Mouse (Mus musculus) limb, embryonic 11.5 days (tissue): ENCODE data around the gene Dapk3. TPM values are rescaled to one million over a fixed set of nuclear protein-coding genes. Genes with fewer than 3 reads are reported as not detected.

Source experiments
- ATAC-seq: fragments of 200-750 bp; cut with Nextera tagmentation; 2 replicates; pipeline ENCODE4 v1.8.0; 2017; ENCODE audit warnings: low read depth; ENCODE audit not compliant: insufficient number of reproducible peaks, low FRiP score, low TSS enrichment
- DNase-seq: peaks from one replicate; pipeline ENCODE4 v3.0.0-alpha.2; 2015; ENCODE audit warnings: low spot score
- H3K27ac ChIP-seq: fragments of 300-500 bp; sonication (generic); replicated peaks from 2 replicates; pipeline ENCODE4 v1.5.1; 2014; ENCODE audit warnings: low read depth, mild to moderate bottlenecking, low read length
- H3K27me3 ChIP-seq: fragments of 300-500 bp; sonication (generic); 2 replicates; pipeline ENCODE4 v1.6.1; 2014; ENCODE audit warnings: mild to moderate bottlenecking, low read length, mixed read lengths; ENCODE audit not compliant: control insufficient read depth, insufficient read depth
- H3K36me3 ChIP-seq: fragments of 300-500 bp; sonication (generic); 2 replicates; pipeline ENCODE4 v1.6.1; 2014; ENCODE audit warnings: mild to moderate bottlenecking, low read length, moderate library complexity, mixed read lengths; ENCODE audit not compliant: control insufficient read depth, insufficient read depth
- H3K4me1 ChIP-seq: fragments of 300-500 bp; sonication (generic); 2 replicates; pipeline ENCODE4 v1.6.1; 2014; ENCODE audit warnings: low read length, mixed read lengths; ENCODE audit not compliant: control insufficient read depth, insufficient read depth
- H3K4me2 ChIP-seq: fragments of 300-500 bp; sonication (generic); 2 replicates; pipeline ENCODE4 v1.6.1; 2014; ENCODE audit warnings: low read depth, mild to moderate bottlenecking, moderate library complexity; ENCODE audit not compliant: severe bottlenecking
- H3K4me3 ChIP-seq: fragments of 300-500 bp; sonication (generic); 2 replicates; pipeline ENCODE4 v1.5.1; 2014; ENCODE audit warnings: low read depth, low read length
- H3K9ac ChIP-seq: fragments of 300-500 bp; sonication (generic); 2 replicates; pipeline ENCODE4 v1.6.1; 2014; ENCODE audit warnings: mild to moderate bottlenecking, low read length
- H3K9me3 ChIP-seq: fragments of 300-500 bp; sonication (generic); 2 replicates; pipeline ENCODE4 v1.6.1; 2016; ENCODE audit warnings: low read length; ENCODE audit not compliant: control insufficient read depth
- WGBS: fragments of 180-500 bp; shearing (Covaris S2); extraction: QIAGEN DNeasy Blood & Tissue Kit; methylation state at CpG from one replicate; pipeline ENCODE4 v1.1.7; 2014; 5-methylcytosine and 5-hydroxymethylcytosine counted together
- polyA plus RNA-seq: library from polyadenylated mRNA; unstranded; fragments of >200 nt; fragmentation: Nextera tagmentation; extraction: Ambion mirVana; gene quantifications from 2 replicates; pipeline ENCODE4 v1.2.1, GENCODE M21; 2014

Gene Dapk3
- polyA plus RNA-seq, 1 experiment from 2014 or later = 43.3 TPM

- Histone ChIP-seq H3K4me2 (0 out of 2 replicates have a peak within 1 kb of the TSS, but pooled peaks have one; percentile 3), H3K4me1 (0 out of 2 replicates have a peak, but pooled peaks cover 3% of the 10 kb centered on the region), H3K9ac (no peak within 1 kb of the TSS), H3K36me3 (no peaks in the 10 kb centered on the region), H3K9me3 (no peaks in the 10 kb centered on the region), H3K4me3 (no peak within 1 kb of the TSS), H3K27ac (no peak within 1 kb of the TSS), H3K27me3 (peaks cover 25% of the 10 kb centered on the region)
- WGBS = 11% methylated on average over 27 of the region's 27 CpGs
- DNase-seq (peak; percentile 52), ATAC-seq (no peak)
These were observed 47.9 kb downstream of the Dapk3 start, which contains the start of gene Atcay for GRCm38 (mm10) chr10:81230438-81231332. Gene Atcay (minus strand): TSS chr10:81230833.

- Histone ChIP-seq H3K4me3 (no peak overlapping the region), H3K9ac (no peak overlapping the region), H3K27ac (no peak overlapping the region), H3K27me3 (peaks cover 25% of the 10 kb centered on the region), H3K4me2 (no peak overlapping the region), H3K36me3 (no peaks in the 10 kb centered on the region), H3K4me1 (0 out of 2 replicates have a peak, but pooled peaks cover 3% of the 10 kb centered on the region), H3K9me3 (no peaks in the 10 kb centered on the region)
- ATAC-seq (no peak), DNase-seq (no peak)
- WGBS = 49% methylated on average over 7 of the region's 7 CpGs
These were observed 48.6 kb downstream of the Dapk3 start for GRCm38 (mm10) chr10:81231436-81231835.

- Histone ChIP-seq H3K27me3 (peaks cover 25% of the 10 kb centered on the region), H3K36me3 (no peaks in the 10 kb centered on the region), H3K27ac (no peak within 1 kb of the TSS), H3K4me3 (peak within 1 kb of the TSS; percentile 73), H3K9me3 (no peaks in the 10 kb centered on the region), H3K9ac (peak within 1 kb of the TSS; percentile 69), H3K4me1 (0 out of 2 replicates have a peak, but pooled peaks cover 3% of the 10 kb centered on the region), H3K4me2 (peak within 1 kb of the TSS; percentile 61)
- 13% methylated on average over 17 of the region's 29 CpGs for WGBS
- ATAC-seq = peak; percentile 64
- peak; percentile 91 for DNase-seq
These were observed 49.9 kb downstream of the Dapk3 start, which contains the start of gene Zfr2 for GRCm38 (mm10) chr10:81232580-81233225. Gene Zfr2 (plus strand): TSS chr10:81233155.

DNA sequence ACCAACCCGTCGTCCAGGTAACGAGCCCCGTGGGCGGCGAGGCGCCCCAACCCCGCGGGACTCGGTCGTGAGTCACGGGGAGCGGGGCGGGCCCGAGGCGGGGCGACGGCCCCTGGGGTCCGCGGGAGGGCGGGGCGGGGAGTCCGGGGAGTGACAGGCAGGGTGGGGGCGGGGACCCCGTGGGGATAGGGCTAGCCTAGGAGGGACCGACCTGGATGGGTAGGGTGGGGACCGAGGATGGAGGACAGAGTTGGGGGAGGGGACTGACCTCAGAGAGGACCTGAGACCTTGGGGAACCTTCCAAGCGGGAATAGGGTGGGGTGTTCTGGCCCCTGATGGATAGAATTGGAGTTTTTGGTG is 50.4 kb downstream of the Dapk3 start:
- H3K27ac ChIP-seq = no peak overlapping the region
- DNase-seq (no peak), ATAC-seq (peak; percentile 40; the same call in 1 of the 2 replicates)
- H3K9ac ChIP-seq = peak overlapping the region; percentile 69
- no peaks in the 10 kb centered on the region for H3K9me3 ChIP-seq
- no peaks in the 10 kb centered on the region for H3K36me3 ChIP-seq
- H3K4me3 ChIP-seq = peak overlapping the region; percentile 73
- WGBS = 2% methylated on average over 24 of the region's 28 CpGs
- peak overlapping the region; percentile 61 for H3K4me2 ChIP-seq
- H3K4me1 ChIP-seq = 0 out of 2 replicates have a peak, but pooled peaks cover 3% of the 10 kb centered on the region
- peaks cover 28% of the 10 kb centered on the region for H3K27me3 ChIP-seq

GRCm38 (mm10) chr10:81234206-81234605 is 51.4 kb downstream of the Dapk3 start:
- peaks cover 29% of the 10 kb centered on the region for H3K27me3 ChIP-seq
- H3K36me3 ChIP-seq = no peaks in the 10 kb centered on the region
- 84% methylated on average over 6 of the region's 6 CpGs for WGBS
- no peak overlapping the region for H3K27ac ChIP-seq
- ATAC-seq (no peak), DNase-seq (no peak)
- no peaks in the 10 kb centered on the region for H3K9me3 ChIP-seq
- H3K4me1 ChIP-seq = 0 out of 2 replicates have a peak, but pooled peaks cover 3% of the 10 kb centered on the region
- H3K9ac ChIP-seq = no peak overlapping the region
- no peak overlapping the region for H3K4me3 ChIP-seq
- H3K4me2 ChIP-seq = no peak overlapping the region

- H3K27ac ChIP-seq = no peak overlapping the region
- no peak overlapping the region for H3K4me3 ChIP-seq
- peaks cover 24% of the 10 kb centered on the region for H3K27me3 ChIP-seq
- H3K4me1 ChIP-seq = peaks cover 3% of the 10 kb centered on the region; the same call in 1 of the 2 replicates
- WGBS = 88% methylated on average over 12 of the region's 12 CpGs
- no peak overlapping the region for H3K9ac ChIP-seq
- no peaks in the 10 kb centered on the region for H3K9me3 ChIP-seq
- ATAC-seq (no peak), DNase-seq (no peak)
- no peaks in the 10 kb centered on the region for H3K36me3 ChIP-seq
- H3K4me2 ChIP-seq = no peak overlapping the region
These were observed 53.9 kb downstream of the Dapk3 start for GRCm38 (mm10) chr10:81236471-81237268.

GRCm38 (mm10) chr10:81238618-81239017 is 55.8 kb downstream of the Dapk3 start:
- H3K9ac ChIP-seq = no peak overlapping the region
- no peaks in the 10 kb centered on the region for H3K36me3 ChIP-seq
- H3K9me3 ChIP-seq = no peaks in the 10 kb centered on the region
- WGBS = 88% methylated on average over 2 of the region's 2 CpGs
- no peak overlapping the region for H3K27ac ChIP-seq
- no peak for ATAC-seq
- no peak for DNase-seq
- peaks cover 24% of the 10 kb centered on the region for H3K27me3 ChIP-seq
- no peaks in the 10 kb centered on the region; the same call in 1 of the 2 replicates for H3K4me1 ChIP-seq
- H3K4me3 ChIP-seq = no peak overlapping the region
- H3K4me2 ChIP-seq = no peak overlapping the region

DNA sequence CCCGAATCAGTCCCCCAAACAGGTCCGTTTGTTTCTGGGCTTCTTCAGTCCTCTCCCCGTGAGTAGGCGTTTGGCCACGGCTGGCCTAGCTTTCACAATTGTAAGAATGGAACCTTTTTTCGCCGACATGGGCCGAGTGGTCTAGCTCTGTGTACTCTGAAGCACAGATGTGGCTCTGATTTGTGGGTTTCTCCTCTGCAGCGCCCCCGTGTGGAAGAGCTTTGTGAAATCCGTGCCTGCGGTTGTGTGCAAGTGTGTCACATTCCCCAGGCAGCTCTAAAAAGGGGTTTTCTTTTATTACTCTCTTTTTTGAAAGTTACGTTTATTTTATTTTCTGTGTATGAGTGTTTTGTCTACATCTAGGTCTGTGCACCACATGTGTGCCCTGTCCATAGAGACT is 58.1 kb downstream of the Dapk3 start:
- H3K27me3 ChIP-seq = peaks cover 26% of the 10 kb centered on the region
- H3K27ac ChIP-seq = no peak overlapping the region
- no peaks in the 10 kb centered on the region; the same call in 1 of the 2 replicates for H3K4me1 ChIP-seq
- H3K36me3 ChIP-seq = no peaks in the 10 kb centered on the region
- H3K9ac ChIP-seq = no peak overlapping the region; the same call in 1 of the 2 replicates
- no peak for ATAC-seq
- H3K9me3 ChIP-seq = no peaks in the 10 kb centered on the region
- H3K4me2 ChIP-seq = no peak overlapping the region
- DNase-seq = peak; percentile 85
- no peak overlapping the region for H3K4me3 ChIP-seq
- WGBS = 23% methylated on average over 13 of the region's 13 CpGs
